Mouse (Mus musculus): ENCODE results near the gene Abcc6.

Abcc6 gene

GRCm38 (mm10) chr7:46030145-46030488 is at the start of gene Abcc6:
Abcc6 (minus strand) TSS chr7:46030302.
- DNase-seq, result no peak

- no peak for DNase-seq
Measured at GRCm38 (mm10) chr7:46077675-46078074, 47.6 kb upstream of the Abcc6 start.

GRCm38 (mm10) chr7:46076844-46077243 is 46.7 kb upstream of the Abcc6 start:
- DNase-seq, result no peak

- DNase-seq, result no peak
Measured at GRCm38 (mm10) chr7:46068831-46069230, 38.7 kb upstream of the Abcc6 start.

GRCm38 (mm10) chr7:46063296-46063695 is 33.2 kb upstream of the Abcc6 start:
- DNase-seq, result no peak

- no peak for DNase-seq
Measured at GRCm38 (mm10) chr7:46061614-46062013, 31.5 kb upstream of the Abcc6 start.

- no peak for DNase-seq
Measured at GRCm38 (mm10) chr7:46060688-46061087, 30.6 kb upstream of the Abcc6 start.

- DNase-seq, result peak in 1 of 2 experiments; percentile 14
Measured at GRCm38 (mm10) chr7:46058882-46059281, 28.8 kb upstream of the Abcc6 start.

GRCm38 (mm10) chr7:46053566-46053965 is 23.5 kb upstream of the Abcc6 start:
- no peak for DNase-seq

GRCm38 (mm10) chr7:46052161-46052821 is 22.2 kb upstream of the Abcc6 start:
- peak in 1 of 2 experiments; percentile 55 for DNase-seq

- no peak for DNase-seq
Measured at GRCm38 (mm10) chr7:46049981-46050380, 19.9 kb upstream of the Abcc6 start.

GRCm38 (mm10) chr7:46047873-46048562 is 17.9 kb upstream of the Abcc6 start:
- no peak for DNase-seq

GRCm38 (mm10) chr7:46045882-46046281 is 15.8 kb upstream of the Abcc6 start:
- no peak for DNase-seq

- no peak for DNase-seq
Measured at GRCm38 (mm10) chr7:46044106-46044505, 14.0 kb upstream of the Abcc6 start.

- no peak for DNase-seq
Measured at GRCm38 (mm10) chr7:46039873-46040272, 9.8 kb upstream of the Abcc6 start.

GRCm38 (mm10) chr7:46037433-46037832 is 7.3 kb upstream of the Abcc6 start:
- DNase-seq, result no peak

GRCm38 (mm10) chr7:46035468-46035867 is 5.4 kb upstream of the Abcc6 start:
- DNase-seq, result no peak

GRCm38 (mm10) chr7:46034991-46035390 is 4.9 kb upstream of the Abcc6 start:
- DNase-seq, result no peak

GRCm38 (mm10) chr7:46033870-46034337 is 3.8 kb upstream of the Abcc6 start:
- no peak for DNase-seq

GRCm38 (mm10) chr7:46033109-46033869 is 3.2 kb upstream of the Abcc6 start, which contains the start of gene Nomo1:
Nomo1 (plus strand) TSS chr7:46033698.
- DNase-seq, result peak; percentile 97 to 98

- no peak for DNase-seq
Measured at GRCm38 (mm10) chr7:46031075-46031474, 973 bp upstream of the Abcc6 start.

- no peak for DNase-seq
Measured at GRCm38 (mm10) chr7:46029299-46030144, 580 bp downstream of the Abcc6 start.

- no peak for DNase-seq
Measured at GRCm38 (mm10) chr7:46028681-46029080, 1.4 kb downstream of the Abcc6 start.

Data from cerebellum, postnatal 25 days (tissue).